Mouse (Mus musculus): ENCODE data around the gene Fam89b. TPM values are rescaled to one million over a fixed set of nuclear protein-coding genes. Genes with fewer than 3 reads are reported as not detected.

The Fam89b gene
- polyA plus RNA-seq, 1 experiment from 2014 or later: 192 TPM

GRCm38 (mm10) chr19:5749476-5749875 lies 20.0 kb upstream of the Fam89b start:
- Histone ChIP-seq H3K4me1 (replicated peaks) (peaks cover 40% of the 10 kb centered on the region), H3K36me3 (no peaks in the 10 kb centered on the region), H3K27ac (no peak overlapping the region), H3K4me3 (no peak overlapping the region), H3K27me3 (ENCODE audit: insufficient read depth, poor library complexity, severe bottlenecking) (peaks cover 100% of the 10 kb centered on the region), H3K9me3 (no peaks in the 10 kb centered on the region)
- no peak for DNase-seq (ENCODE audit: low spot score)
- WGBS: 80% methylated on average over 6 of the region's 6 CpGs

DNA sequence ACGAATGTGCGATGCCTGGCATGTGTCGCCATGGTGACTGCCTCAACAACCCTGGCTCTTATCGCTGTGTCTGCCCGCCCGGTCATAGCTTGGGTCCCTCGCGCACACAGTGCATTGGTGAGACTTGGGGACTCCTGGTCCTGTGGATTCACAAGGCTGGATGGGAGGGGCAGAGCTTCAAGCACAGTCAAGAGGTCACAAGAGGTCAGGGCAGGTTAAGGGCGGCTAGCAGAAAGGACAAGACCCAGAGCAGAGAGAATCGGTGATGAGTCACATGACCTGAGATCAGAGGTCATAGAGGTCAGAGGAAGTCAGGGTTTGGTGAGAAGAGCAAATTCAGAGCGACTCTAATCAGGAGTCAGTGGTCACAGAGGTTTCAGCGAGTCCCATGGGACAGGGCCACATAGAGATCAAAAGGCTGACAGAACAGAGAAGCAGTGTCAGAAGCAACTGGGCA lies 17.5 kb upstream of the Fam89b start:
- Histone ChIP-seq H3K9me3 (no peaks in the 10 kb centered on the region), H3K27ac (peak overlapping the region; percentile 62; the same call in 1 of the 2 replicates), H3K4me3 (peak overlapping the region; percentile 50; the same call in 1 of the 2 replicates), H3K27me3 (ENCODE audit: insufficient read depth, poor library complexity, severe bottlenecking) (peaks cover 100% of the 10 kb centered on the region), H3K4me1 (replicated peaks) (peaks cover 59% of the 10 kb centered on the region), H3K36me3 (no peaks in the 10 kb centered on the region)
- 16% methylated on average over 12 of the region's 12 CpGs for WGBS
- DNase-seq (ENCODE audit: low spot score): peak; percentile 42

DNA sequence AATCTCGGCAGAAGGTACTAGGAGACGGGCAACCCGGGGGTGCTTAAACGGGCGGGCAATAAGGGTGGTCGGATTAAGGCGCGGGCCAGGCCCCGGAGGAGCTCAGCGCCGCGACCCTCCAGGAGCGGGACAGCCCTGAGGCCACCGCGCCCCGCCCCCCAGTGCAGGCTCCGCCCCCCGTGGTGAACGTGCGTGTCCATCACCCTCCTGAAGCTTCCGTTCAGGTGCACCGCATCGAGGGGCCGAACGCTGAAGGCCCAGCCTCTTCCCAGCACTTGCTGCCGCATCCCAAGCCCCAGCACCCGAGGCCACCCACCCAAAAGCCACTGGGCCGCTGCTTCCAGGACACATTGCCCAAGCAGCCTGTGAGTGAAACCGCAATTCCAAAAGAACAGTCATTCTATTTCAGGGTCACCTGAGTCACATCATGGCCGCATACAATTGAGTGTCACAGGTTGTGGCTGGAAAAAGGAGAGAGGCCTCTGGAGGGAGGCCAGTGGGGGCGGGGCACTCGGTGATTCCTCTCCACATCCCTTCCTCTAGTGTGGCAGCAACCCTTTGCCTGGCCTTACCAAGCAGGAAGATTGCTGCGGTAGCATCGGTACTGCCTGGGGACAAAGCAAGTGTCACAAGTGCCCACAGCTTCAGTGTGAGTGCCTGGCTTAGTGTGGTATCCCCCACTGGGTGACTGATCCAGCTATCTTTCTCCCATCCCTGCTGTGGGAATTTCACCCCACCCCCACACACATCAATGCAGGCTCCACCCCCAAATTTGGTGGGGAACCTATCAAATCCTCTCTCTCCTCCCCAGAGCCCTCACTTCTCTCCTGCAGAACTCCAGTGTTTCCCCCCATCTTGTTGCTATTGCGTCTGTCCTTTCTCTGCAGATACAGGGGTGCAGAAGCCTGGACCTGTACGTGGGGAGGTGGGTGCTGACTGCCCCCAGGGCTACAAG lies 16.6 kb upstream of the Fam89b start:
- Histone ChIP-seq H3K9me3 (no peaks in the 10 kb centered on the region), H3K27ac (peak overlapping the region; percentile 62), H3K4me3 (peak overlapping the region; percentile 50), H3K36me3 (no peaks in the 10 kb centered on the region), H3K27me3 (ENCODE audit: insufficient read depth, poor library complexity, severe bottlenecking) (peaks cover 99% of the 10 kb centered on the region), H3K4me1 (replicated peaks) (peaks cover 59% of the 10 kb centered on the region)
- 3% methylated on average over 36 of the region's 36 CpGs for WGBS
- DNase-seq (ENCODE audit: low spot score): peak; percentile 29

DNA sequence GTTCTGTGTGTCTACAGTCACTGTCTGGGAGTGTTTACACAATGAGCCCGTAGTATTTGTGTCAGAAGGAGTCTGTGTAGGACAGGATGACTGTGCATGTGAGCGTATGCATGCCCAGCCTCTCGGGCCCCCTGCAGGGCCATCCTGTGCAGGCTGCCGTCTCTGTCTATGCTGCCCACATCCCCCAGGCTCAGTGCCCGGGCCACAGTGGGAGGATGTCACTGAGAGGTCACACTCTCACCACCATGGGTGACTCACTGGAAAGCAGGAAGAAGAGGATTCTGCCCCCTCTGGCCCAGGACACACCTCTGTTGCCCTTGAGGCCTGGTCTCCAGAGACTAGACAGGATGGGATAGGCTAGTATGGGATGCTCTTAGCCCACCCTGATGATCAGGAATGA lies 14.1 kb upstream of the Fam89b start:
- H3K27me3 ChIP-seq (ENCODE audit: insufficient read depth, poor library complexity, severe bottlenecking): peaks cover 99% of the 10 kb centered on the region
- peaks cover 69% of the 10 kb centered on the region for H3K4me1 ChIP-seq (replicated peaks)

DNA sequence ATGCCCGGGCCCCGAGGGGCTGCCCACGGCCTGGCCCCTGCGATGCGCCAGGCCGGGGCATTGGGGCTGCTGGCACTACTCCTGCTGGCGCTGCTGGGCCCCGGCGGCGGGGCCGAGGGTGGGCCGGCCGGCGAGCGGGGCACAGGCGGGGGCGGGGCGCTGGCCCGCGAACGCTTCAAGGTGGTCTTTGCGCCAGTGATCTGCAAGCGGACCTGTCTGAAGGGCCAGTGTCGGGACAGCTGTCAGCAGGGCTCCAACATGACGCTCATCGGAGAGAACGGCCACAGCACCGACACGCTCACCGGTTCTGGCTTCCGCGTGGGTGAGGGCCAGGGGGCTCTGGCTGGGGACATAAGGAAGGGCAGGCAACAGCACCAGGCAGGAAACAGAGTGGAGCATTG lies 12.8 kb upstream of the Fam89b start:
- Histone ChIP-seq H3K27me3 (ENCODE audit: insufficient read depth, poor library complexity, severe bottlenecking) (peaks cover 90% of the 10 kb centered on the region), H3K27ac (peak overlapping the region; percentile 87), H3K4me3 (peak overlapping the region; percentile 75), H3K36me3 (no peaks in the 10 kb centered on the region), H3K4me1 (replicated peaks) (peaks cover 65% of the 10 kb centered on the region), H3K9me3 (no peaks in the 10 kb centered on the region)
- WGBS: under 1% methylated on average over 32 of the region's 32 CpGs
- DNase-seq (ENCODE audit: low spot score): peak; percentile 60

More for the DNA sequence above, 14.1 kb upstream of the Fam89b start:
- peak overlapping the region; percentile 2; the same call in 1 of the 2 replicates for H3K4me3 ChIP-seq
- H3K9me3 ChIP-seq: no peaks in the 10 kb centered on the region
- no peak overlapping the region for H3K27ac ChIP-seq
- DNase-seq (ENCODE audit: low spot score): no peak
- WGBS: 65% methylated on average over 5 of the region's 5 CpGs
- no peaks in the 10 kb centered on the region for H3K36me3 ChIP-seq

GRCm38 (mm10) chr19:5741641-5742240 lies 12.3 kb upstream of the Fam89b start:
- H3K4me3 ChIP-seq: peak overlapping the region; percentile 75
- WGBS: under 1% methylated on average over 55 of the region's 55 CpGs
- no peak for DNase-seq (ENCODE audit: low spot score)
- peaks cover 60% of the 10 kb centered on the region for H3K4me1 ChIP-seq (replicated peaks)
- peaks cover 89% of the 10 kb centered on the region for H3K27me3 ChIP-seq (ENCODE audit: insufficient read depth, poor library complexity, severe bottlenecking)
- H3K27ac ChIP-seq: peak overlapping the region; percentile 87
- no peaks in the 10 kb centered on the region for H3K9me3 ChIP-seq
- no peaks in the 10 kb centered on the region for H3K36me3 ChIP-seq

DNA sequence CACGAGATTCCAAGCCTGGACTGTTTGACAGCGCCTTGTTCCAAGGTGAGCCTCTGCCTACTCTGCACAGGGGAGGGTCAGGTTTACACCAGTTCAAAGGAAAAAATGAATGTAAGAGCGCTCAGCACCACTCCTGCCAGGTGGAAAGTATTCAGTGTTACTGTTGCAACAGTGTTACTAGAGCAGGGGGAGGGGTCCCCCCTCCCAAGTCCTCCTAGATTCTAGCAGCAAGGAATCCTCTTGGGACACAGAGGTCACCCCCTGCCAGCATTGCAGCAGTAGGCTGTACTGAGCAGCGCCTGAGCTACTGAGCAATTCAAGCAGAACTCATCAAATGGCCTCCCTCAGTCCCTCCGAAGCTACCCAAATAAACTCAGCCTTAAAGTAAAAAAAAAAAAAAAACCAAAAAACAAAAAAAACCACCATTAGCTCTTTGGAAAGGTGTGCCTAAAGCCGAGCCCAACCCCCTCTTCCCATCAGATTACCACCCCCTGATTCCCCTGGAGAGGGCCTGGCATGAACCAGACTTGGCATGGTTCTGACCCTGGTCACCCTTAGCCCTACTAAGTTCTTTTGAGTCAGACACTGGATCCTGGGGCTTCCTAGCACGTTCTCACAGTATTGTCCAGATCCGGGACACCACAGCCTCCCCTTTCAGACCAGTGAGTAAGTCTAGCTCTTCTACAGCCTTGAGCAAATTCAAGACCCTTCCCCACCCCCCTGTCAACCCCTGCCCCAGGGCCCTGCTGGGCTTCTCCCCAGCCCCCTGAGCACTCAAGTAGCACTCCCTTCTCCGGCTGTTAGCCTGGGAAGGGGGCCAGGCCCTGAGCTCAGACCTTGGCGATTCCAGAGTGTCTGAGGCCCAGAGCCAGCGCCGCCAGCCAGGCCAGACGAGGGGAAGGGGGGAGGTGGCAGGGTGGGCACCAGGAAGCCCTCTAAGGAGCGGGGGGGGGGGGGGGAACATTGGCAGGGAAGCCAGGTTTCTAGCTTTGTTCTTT lies 11.2 kb upstream of the Fam89b start, which contains the start of gene Ltbp3:
TSS of gene Ltbp3 (plus strand) at position 585 of the 998 bp plus-strand sequence.
- DNase-seq (ENCODE audit: low spot score): no peak

GRCm38 (mm10) chr19:5739446-5739845 lies 10.0 kb upstream of the Fam89b start:
- H3K4me3 ChIP-seq: no peak overlapping the region
- H3K4me1 ChIP-seq (replicated peaks): peaks cover 42% of the 10 kb centered on the region
- H3K27me3 ChIP-seq (ENCODE audit: insufficient read depth, poor library complexity, severe bottlenecking): peaks cover 76% of the 10 kb centered on the region
- DNase-seq (ENCODE audit: low spot score): no peak
- no peaks in the 10 kb centered on the region for H3K36me3 ChIP-seq
- no peaks in the 10 kb centered on the region for H3K9me3 ChIP-seq
- H3K27ac ChIP-seq: no peak overlapping the region
- WGBS: 57% methylated on average over 2 of the region's 2 CpGs

More for the DNA sequence above, 11.2 kb upstream of the Fam89b start, which contains the start of gene Ltbp3:
- Histone ChIP-seq H3K27ac (peak within 1 kb of the TSS; percentile 87), H3K36me3 (no peaks in the 10 kb centered on the region), H3K4me3 (peak within 1 kb of the TSS; percentile 75), H3K4me1 (replicated peaks) (peaks cover 49% of the 10 kb centered on the region), H3K9me3 (no peaks in the 10 kb centered on the region), H3K27me3 (ENCODE audit: insufficient read depth, poor library complexity, severe bottlenecking) (peaks cover 86% of the 10 kb centered on the region)
- 12% methylated on average over 14 of the region's 14 CpGs for WGBS

DNA sequence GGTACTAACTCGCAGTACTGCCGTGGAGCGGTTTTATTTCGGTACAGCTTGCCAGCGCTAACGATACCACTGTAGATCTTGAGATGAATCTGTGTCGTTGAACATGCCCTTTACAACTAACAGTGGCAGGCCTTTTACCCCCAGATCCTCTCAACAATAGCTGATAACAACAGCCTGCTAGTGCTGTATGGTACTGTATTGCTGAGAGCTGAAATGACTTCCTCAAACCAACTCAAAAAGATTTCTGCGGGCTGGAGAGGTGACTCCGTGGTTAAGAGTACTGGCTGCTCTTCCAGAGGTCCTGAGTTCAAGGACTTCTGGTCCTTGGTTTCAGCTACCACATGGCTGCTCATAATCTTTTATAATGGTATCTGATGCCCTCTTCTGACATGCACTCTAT lies 4.9 kb upstream of the Fam89b start:
- Histone ChIP-seq H3K4me3 (no peak overlapping the region), H3K36me3 (peaks cover 5% of the 10 kb centered on the region), H3K9me3 (no peaks in the 10 kb centered on the region), H3K27ac (no peak overlapping the region), H3K4me1 (replicated peaks) (peaks cover 26% of the 10 kb centered on the region), H3K27me3 (ENCODE audit: insufficient read depth, poor library complexity, severe bottlenecking) (peaks cover 32% of the 10 kb centered on the region)
- no peak for DNase-seq (ENCODE audit: low spot score)
- 80% methylated on average over 9 of the region's 9 CpGs for WGBS

DNA sequence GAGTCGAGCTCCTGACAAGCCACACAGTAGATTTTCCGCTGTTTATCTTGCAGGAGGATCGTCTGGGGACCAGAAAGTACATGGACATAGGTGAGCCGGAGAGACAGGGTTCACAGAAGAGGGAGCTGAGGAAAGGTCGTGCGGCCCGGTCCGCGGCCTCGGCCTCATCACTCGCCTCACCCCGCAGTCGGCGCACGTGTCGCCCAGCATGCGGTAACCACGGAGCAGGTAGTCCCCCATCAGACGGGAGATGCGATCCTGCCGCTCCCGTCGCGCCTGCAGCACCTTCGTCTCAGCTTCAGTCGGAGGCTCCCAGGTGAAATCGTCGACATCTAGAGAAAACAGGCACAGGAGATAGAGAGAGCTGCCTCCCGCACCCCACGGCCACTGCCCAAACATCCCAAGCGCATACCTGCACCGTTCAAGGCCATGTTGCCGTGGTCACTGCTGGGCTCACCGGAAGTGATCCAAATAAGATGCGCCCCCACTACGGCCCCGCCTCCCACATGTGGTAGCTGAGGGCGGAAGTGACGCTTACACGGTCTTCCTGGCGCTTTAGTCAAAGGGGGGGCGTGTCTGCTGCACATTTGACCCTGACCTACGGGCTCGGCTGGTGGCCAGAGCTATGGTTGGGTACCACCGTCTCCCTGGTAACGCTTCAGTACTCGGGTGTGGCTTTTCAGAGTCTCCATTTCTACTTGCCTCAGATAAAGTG lies 2.0 kb upstream of the Fam89b start:
- Histone ChIP-seq H3K4me1 (replicated peaks) (peaks cover 54% of the 10 kb centered on the region), H3K27ac (peak overlapping the region; percentile 85), H3K9me3 (no peaks in the 10 kb centered on the region), H3K36me3 (peaks cover 14% of the 10 kb centered on the region), H3K27me3 (ENCODE audit: insufficient read depth, poor library complexity, severe bottlenecking) (peaks cover 17% of the 10 kb centered on the region), H3K4me3 (peak overlapping the region; percentile 96)
- 1% methylated on average over 47 of the region's 47 CpGs for WGBS
- DNase-seq (ENCODE audit: low spot score): peak; percentile 96

DNA sequence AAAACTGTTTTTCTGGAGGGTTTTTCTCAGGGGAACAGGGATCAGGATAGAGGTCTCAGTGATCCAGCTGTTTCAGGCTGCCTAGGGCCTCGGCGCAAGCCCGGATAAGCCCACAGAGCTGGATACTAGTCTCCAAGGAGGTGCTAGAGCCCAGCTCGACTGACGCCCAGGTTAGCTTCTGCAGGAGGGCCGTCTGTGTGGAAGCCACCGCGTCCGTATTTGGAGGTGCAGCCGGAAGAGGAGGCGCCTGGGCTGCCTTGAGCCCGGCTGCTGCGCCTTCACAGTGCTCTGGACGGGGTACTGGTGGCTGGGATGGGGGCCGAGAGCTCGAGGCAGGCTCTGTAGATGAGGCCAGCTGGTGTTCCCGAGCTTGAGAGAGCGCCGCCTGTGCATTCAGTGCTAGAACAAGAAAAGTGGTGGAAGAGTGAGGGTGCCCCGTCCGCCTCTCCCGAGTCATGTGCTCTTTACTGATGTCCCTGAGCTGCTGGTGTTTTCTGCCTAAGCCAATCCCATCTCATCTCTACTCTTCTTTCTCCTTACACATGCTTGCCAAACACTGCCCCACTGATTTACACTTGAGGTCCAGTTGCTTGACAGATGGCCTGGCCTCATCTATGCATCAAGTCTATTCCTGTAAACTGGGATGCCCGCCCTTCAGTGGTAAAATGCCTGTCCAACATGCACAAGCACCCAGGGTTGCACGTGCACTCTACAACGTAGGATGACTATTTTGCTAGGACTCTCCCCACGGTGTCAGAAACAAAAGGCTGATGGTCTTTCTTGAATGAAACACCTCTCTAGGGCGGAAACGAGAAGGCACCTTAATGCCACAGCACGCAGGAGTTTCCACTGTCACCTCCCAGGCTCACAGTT lies 1.1 kb upstream of the Fam89b start:
- Histone ChIP-seq H3K4me1 (replicated peaks) (peaks cover 62% of the 10 kb centered on the region), H3K36me3 (peaks cover 19% of the 10 kb centered on the region), H3K27me3 (ENCODE audit: insufficient read depth, poor library complexity, severe bottlenecking) (peaks cover 14% of the 10 kb centered on the region), H3K27ac (peak overlapping the region; percentile 85), H3K9me3 (no peaks in the 10 kb centered on the region), H3K4me3 (peak overlapping the region; percentile 96)
- WGBS: 75% methylated on average over 29 of the region's 29 CpGs
- no peak for DNase-seq (ENCODE audit: low spot score)

Measured in hindbrain, embryonic 10.5 days (tissue).